8 mouse cellular contexts compared by ENCODE assay signal in genomic region chr11:117890519-117891282, GRCm38 (mm10). TPM values are rescaled to one million over a fixed set of nuclear protein-coding genes. Genes with fewer than 3 reads are reported as not detected.
DNase-seq lines count a peak whose midpoint lies in the region; ATAC-seq and TF ChIP-seq lines count a peak whose summit lies in the region.

No protein-coding gene starts in this region.

- no peak overlapping the region for H3K9ac ChIP-seq in lung, postnatal 0 days (replicated peaks; ENCODE audit: low read depth)
- peak overlapping the region; percentile 21 for H3K9ac ChIP-seq in embryonic facial prominence, embryonic 14.5 days (ENCODE audit: low read depth, low read length)
- H3K9ac ChIP-seq in midbrain, embryonic 14.5 days (replicated peaks; ENCODE audit: low read length): peak overlapping the region; percentile 23; the same call in 1 of the 2 replicates

- TF ChIP-seq CTCF in lung, postnatal 0 days (IDR thresholded peaks at IDR 0.05): peak; percentile 56

- H3K27me3 ChIP-seq in lung, postnatal 0 days (replicated peaks; ENCODE audit: insufficient read depth, low read length): no peaks in the 10 kb centered on the region
- H3K27me3 ChIP-seq in embryonic facial prominence, embryonic 14.5 days (replicated peaks; ENCODE audit: control insufficient read depth, insufficient read depth, low read length): peaks cover 3% of the 10 kb centered on the region
- H3K27me3 ChIP-seq in midbrain, embryonic 14.5 days (ENCODE audit: control insufficient read depth, insufficient read depth, low read length): no peaks in the 10 kb centered on the region

- H3K27ac ChIP-seq in lung, postnatal 0 days (ENCODE audit: low read length): peak overlapping the region; percentile 51
- peak overlapping the region; percentile 21; the same call in 1 of the 2 replicates for H3K27ac ChIP-seq in embryonic facial prominence, embryonic 14.5 days (replicated peaks; ENCODE audit: low read depth, low read length)
- peak overlapping the region; percentile 49 for H3K27ac ChIP-seq in midbrain, embryonic 14.5 days (replicated peaks; ENCODE audit: low read depth, low read length)

- 36% methylated on average over 13 of the region's 13 CpGs for WGBS in lung, postnatal 0 days
- 35% methylated on average over 8 of the region's 13 CpGs for whole genome bisulfite sequencing in embryonic facial prominence, embryonic 14.5 days
- WGBS in midbrain, embryonic 14.5 days: 21% methylated on average over 13 of the region's 13 CpGs

- no peaks in the 10 kb centered on the region for H3K9me3 ChIP-seq in lung, postnatal 0 days (ENCODE audit: low read length)
- no peaks in the 10 kb centered on the region for H3K9me3 ChIP-seq in embryonic facial prominence, embryonic 14.5 days (ENCODE audit: control insufficient read depth, low read length)
- no peaks in the 10 kb centered on the region for H3K9me3 ChIP-seq in midbrain, embryonic 14.5 days (ENCODE audit: control insufficient read depth, low read length)

- H3K36me3 ChIP-seq in lung, postnatal 0 days (ENCODE audit: insufficient read depth, low read length): no peaks in the 10 kb centered on the region
- no peaks in the 10 kb centered on the region for H3K36me3 ChIP-seq in embryonic facial prominence, embryonic 14.5 days (ENCODE audit: control insufficient read depth, insufficient read depth, low read length)
- H3K36me3 ChIP-seq in midbrain, embryonic 14.5 days (ENCODE audit: control insufficient read depth, insufficient read depth, low read length): no peaks in the 10 kb centered on the region

- peaks cover 25% of the 10 kb centered on the region for H3K4me1 ChIP-seq in lung, postnatal 0 days (ENCODE audit: insufficient read depth, low read depth, low read length)
- H3K4me1 ChIP-seq in embryonic facial prominence, embryonic 14.5 days (ENCODE audit: control insufficient read depth, insufficient read depth, low read length): peaks cover 29% of the 10 kb centered on the region
- H3K4me1 ChIP-seq in midbrain, embryonic 14.5 days (ENCODE audit: control insufficient read depth, insufficient read depth, low read length): peaks cover 33% of the 10 kb centered on the region

- TF ChIP-seq EP300 in lung, postnatal 0 days (IDR thresholded peaks at IDR 0.05): no peak

- no peak overlapping the region for H3K4me3 ChIP-seq in lung, postnatal 0 days (ENCODE audit: low read depth, low read length)
- H3K4me3 ChIP-seq in embryonic facial prominence, embryonic 14.5 days (ENCODE audit: low read depth, low read length): no peak overlapping the region
- no peak overlapping the region for H3K4me3 ChIP-seq in midbrain, embryonic 14.5 days (replicated peaks; ENCODE audit: low read depth, low read length)

- peak; percentile 55 for DNase-seq in lung, postnatal 0 days (ENCODE audit: low spot score)
- no peak for DNase-seq in lung, postnatal 36 days
- DNase-seq in embryonic facial prominence, embryonic 14.5 days (ENCODE audit: low spot score): no peak
- DNase-seq in kidney, adult 9 months: peak; percentile 44
- DNase-seq in midbrain, embryonic 14.5 days: peak; percentile 45
- no peak for DNase-seq in left cerebral cortex, adult 11 months (ENCODE audit: low spot score)

- no peak overlapping the region for H3K4me2 ChIP-seq in lung, postnatal 0 days (replicated peaks; ENCODE audit: low read depth, low read length)
- peak overlapping the region; percentile 58 for H3K4me2 ChIP-seq in embryonic facial prominence, embryonic 14.5 days (ENCODE audit: low read depth, low read length)
- peak overlapping the region; percentile 50; the same call in 1 of the 2 replicates for H3K4me2 ChIP-seq in midbrain, embryonic 14.5 days (ENCODE audit: low read length)

- ATAC-seq in lung, postnatal 0 days: peak; percentile 51
- ATAC-seq in embryonic facial prominence, embryonic 14.5 days (ENCODE audit: low read depth): peak; percentile 28; the same call in 1 of the 2 replicates
- 0 out of 2 replicates have a peak, but pooled peaks have one; percentile 46 for ATAC-seq in midbrain, embryonic 14.5 days (ENCODE audit: low FRiP score, low TSS enrichment)
- no peak for ATAC-seq in activated CD4-positive, CD25-positive, alpha-beta regulatory T cell, adult 4 months
- no peak for ATAC-seq in megakaryocyte-erythroid progenitor cell, adult 5-6 weeks (replicated peaks; ENCODE audit: low FRiP score, low TSS enrichment, poor library complexity, severe bottlenecking)

RNA-seq across cellular contexts. Expression of gene Tha1, which starts 17.4 kb away (rescaled TPM):
- polyA plus RNA-seq in lung, postnatal 0 days (2015; fragmentation: Nextera tagmentation; extraction: Ambion mirVana): 6.3 and 8.4 TPM in 2 replicates
- 3.7 and 4.2 TPM in 2 replicates for polyA plus RNA-seq in embryonic facial prominence, embryonic 14.5 days (2014; fragmentation: Nextera tagmentation; extraction: Ambion mirVana)
- polyA plus RNA-seq in midbrain, embryonic 14.5 days (2014; fragmentation: Nextera tagmentation; extraction: Ambion mirVana): 2.3 and 3.1 TPM in 2 replicates
- 10 to 100 TPM; 12.8 to 17.7 TPM for polyA plus RNA-seq in activated CD4-positive, CD25-positive, alpha-beta regulatory T cell, adult 4 months (2017; shearing (Covaris generic))
- total RNA-seq in megakaryocyte-erythroid progenitor cell, adult 5-6 weeks (2014; fragmentation: Nextera tagmentation): 1.8 and 4.9 TPM in 2 replicates
- 2.8 and 3.8 TPM in 2 replicates for total RNA-seq in megakaryocyte-erythroid progenitor cell, adult 5-6 weeks (2017)

RNA-seq across cellular contexts. Expression of gene Tmem235, which starts 30.1 kb away (rescaled TPM):
- polyA plus RNA-seq in lung, postnatal 0 days (2015; fragmentation: Nextera tagmentation; extraction: Ambion mirVana): not detected in 2 replicates
- polyA plus RNA-seq in embryonic facial prominence, embryonic 14.5 days (2014; fragmentation: Nextera tagmentation; extraction: Ambion mirVana): not detected in 2 replicates
- polyA plus RNA-seq in midbrain, embryonic 14.5 days (2014; fragmentation: Nextera tagmentation; extraction: Ambion mirVana): not detected in 2 replicates
- polyA plus RNA-seq in activated CD4-positive, CD25-positive, alpha-beta regulatory T cell, adult 4 months (2017; shearing (Covaris generic)): not detected
- not detected in 2 replicates for total RNA-seq in megakaryocyte-erythroid progenitor cell, adult 5-6 weeks (2014; fragmentation: Nextera tagmentation)
- total RNA-seq in megakaryocyte-erythroid progenitor cell, adult 5-6 weeks (2017): not detected in 2 replicates

RNA-seq across cellular contexts. Expression of gene Birc5, which starts 41.6 kb away (rescaled TPM):
- 15.0 and 26.2 TPM in 2 replicates for polyA plus RNA-seq in lung, postnatal 0 days (2015; fragmentation: Nextera tagmentation; extraction: Ambion mirVana)
- polyA plus RNA-seq in embryonic facial prominence, embryonic 14.5 days (2014; fragmentation: Nextera tagmentation; extraction: Ambion mirVana): 229 and 265 TPM in 2 replicates
- polyA plus RNA-seq in midbrain, embryonic 14.5 days (2014; fragmentation: Nextera tagmentation; extraction: Ambion mirVana): 27.9 and 50.1 TPM in 2 replicates
- polyA plus RNA-seq in activated CD4-positive, CD25-positive, alpha-beta regulatory T cell, adult 4 months (2017; shearing (Covaris generic)): 100 to 1,000 TPM in 1 of 2 experiments, 10 to 100 TPM in 1; 88.3 to 110 TPM
- total RNA-seq in megakaryocyte-erythroid progenitor cell, adult 5-6 weeks (2014; fragmentation: Nextera tagmentation): 164 and 220 TPM in 2 replicates
- 144 and 182 TPM in 2 replicates for total RNA-seq in megakaryocyte-erythroid progenitor cell, adult 5-6 weeks (2017)

Comparison
In these comparisons a context has a peak if more than half of its experiments do, and no peak if none do; other contexts are left out.
1. DNase-seq: peak in lung, postnatal 0 days (single experiment), kidney, adult 9 months (single experiment) and midbrain, embryonic 14.5 days (single experiment); none in lung, postnatal 36 days (single experiment), embryonic facial prominence, embryonic 14.5 days (single experiment) and left cerebral cortex, adult 11 months (single experiment).
2. ATAC-seq: peak in lung, postnatal 0 days (single experiment), embryonic facial prominence, embryonic 14.5 days (single experiment) and midbrain, embryonic 14.5 days (single experiment); none in activated CD4-positive, CD25-positive, alpha-beta regulatory T cell, adult 4 months (single experiment) and megakaryocyte-erythroid progenitor cell, adult 5-6 weeks (single experiment).
3. Peak in every context shown above with its lines, with median percentiles within 50 percentile points of each other: H3K27ac ChIP-seq.